Mouse (Mus musculus) neural tube, embryonic 13.5 days (tissue): Measurements from ENCODE around the gene 4833423E24Rik. TPM values are rescaled to one million over a fixed set of nuclear protein-coding genes. Genes with fewer than 3 reads are reported as not detected.

ENCODE experiments used
- ATAC-seq: fragments of 200-750 bp; cut with Nextera tagmentation; 2 replicates; pipeline ENCODE4 v1.8.0; 2017; ENCODE audit warnings: low read depth, mild to moderate bottlenecking, moderate TSS enrichment, moderate library complexity
- H3K27ac ChIP-seq: fragments of 300-500 bp; sonication (generic); replicated peaks from 2 replicates; pipeline ENCODE4 v1.5.1; 2015; ENCODE audit warnings: moderate library complexity, mild to moderate bottlenecking, inconsistent platforms
- H3K27me3 ChIP-seq: fragments of 300-500 bp; sonication (generic); 2 replicates; pipeline ENCODE4 v1.6.1; 2015; ENCODE audit warnings: mild to moderate bottlenecking, inconsistent platforms
- H3K36me3 ChIP-seq: fragments of 300-500 bp; sonication (generic); 2 replicates; pipeline ENCODE4 v1.6.1; 2015; ENCODE audit warnings: mild to moderate bottlenecking, inconsistent platforms
- H3K4me1 ChIP-seq: fragments of 300-500 bp; sonication (generic); replicated peaks from 2 replicates; pipeline ENCODE4 v1.6.1; 2015; ENCODE audit warnings: inconsistent platforms
- H3K4me2 ChIP-seq: fragments of 300-500 bp; sonication (generic); 2 replicates; pipeline ENCODE4 v1.6.1; 2015; ENCODE audit warnings: inconsistent platforms, mild to moderate bottlenecking, moderate library complexity
- H3K4me3 ChIP-seq: fragments of 300-500 bp; sonication (generic); 2 replicates; pipeline ENCODE4 v1.5.1; 2015; ENCODE audit warnings: mild to moderate bottlenecking, inconsistent platforms
- H3K9ac ChIP-seq: fragments of 300-500 bp; sonication (generic); 2 replicates; pipeline ENCODE4 v1.6.1; 2015; ENCODE audit warnings: moderate library complexity, mild to moderate bottlenecking, inconsistent platforms
- H3K9me3 ChIP-seq: fragments of 300-500 bp; sonication (generic); 2 replicates; pipeline ENCODE4 v1.6.1; 2016; ENCODE audit warnings: inconsistent platforms
- WGBS: fragments of 180-500 bp; shearing (Covaris S2); methylation state at CpG from one replicate; pipeline ENCODE4 v1.1.7; 2015; 5-methylcytosine and 5-hydroxymethylcytosine counted together
- polyA plus RNA-seq: library from polyadenylated mRNA; unstranded; fragments of >200 nt; fragmentation: Nextera tagmentation; extraction: Ambion mirVana; gene quantifications from 2 replicates; pipeline ENCODE4 v1.2.1, GENCODE M21; 2015

Gene 4833423E24Rik
- polyA plus RNA-seq, 1 experiment from 2014 or later: not detected

DNA sequence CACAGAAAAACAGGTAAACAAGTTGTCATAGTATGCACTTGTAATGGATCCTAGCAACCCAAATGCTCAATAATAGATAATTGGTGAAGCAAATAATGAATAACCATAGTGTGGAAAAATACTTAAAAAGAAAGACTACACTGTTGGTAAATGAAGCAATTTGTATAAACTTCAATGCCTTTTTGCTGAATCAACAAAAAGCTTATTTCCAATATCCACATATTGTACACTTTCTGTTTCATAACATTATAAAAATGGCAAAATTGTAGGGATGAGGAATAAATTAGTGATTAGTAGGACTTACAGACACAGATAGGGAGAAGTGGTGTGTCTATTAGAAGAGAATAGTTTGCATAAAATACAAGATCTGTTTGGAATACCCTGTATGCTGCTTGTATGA lies 76.3 kb downstream of the 4833423E24Rik start:
- no peak overlapping the region for H3K4me3 ChIP-seq
- H3K9me3 ChIP-seq: no peaks in the 10 kb centered on the region
- H3K4me2 ChIP-seq: no peak overlapping the region
- H3K27ac ChIP-seq: no peak overlapping the region
- H3K9ac ChIP-seq: no peak overlapping the region
- no peaks in the 10 kb centered on the region for H3K27me3 ChIP-seq
- H3K36me3 ChIP-seq: no peaks in the 10 kb centered on the region
- H3K4me1 ChIP-seq: no peaks in the 10 kb centered on the region
- ATAC-seq: no peak

DNA sequence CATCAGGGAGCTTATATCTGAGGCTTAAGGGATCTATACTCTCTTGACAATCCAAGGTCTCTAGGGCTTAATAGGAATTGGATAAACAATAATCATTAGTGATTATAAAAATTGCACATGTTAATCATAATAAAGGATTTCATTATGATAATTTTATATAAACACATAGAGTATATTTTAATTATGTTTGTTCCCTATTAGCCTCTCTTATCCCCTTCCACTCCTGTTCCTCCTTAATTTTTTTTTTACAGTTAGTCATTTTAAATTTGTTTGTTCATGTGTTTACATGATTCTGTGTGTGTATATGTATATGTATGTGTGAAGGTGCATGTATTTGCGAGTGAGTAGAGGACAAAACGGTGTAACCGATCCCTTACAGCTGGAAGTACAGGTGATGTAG lies 82.5 kb downstream of the 4833423E24Rik start, which contains the start of gene Olfr994:
Gene Olfr994, minus strand, starts transcription at position 101 of the 400 bp plus-strand sequence.
- Histone ChIP-seq H3K9me3 (no peaks in the 10 kb centered on the region), H3K4me2 (no peak within 1 kb of the TSS), H3K4me1 (no peaks in the 10 kb centered on the region), H3K27ac (no peak within 1 kb of the TSS), H3K36me3 (no peaks in the 10 kb centered on the region), H3K27me3 (no peaks in the 10 kb centered on the region), H3K9ac (no peak within 1 kb of the TSS), H3K4me3 (no peak within 1 kb of the TSS)
- ATAC-seq: no peak
- 94% methylated on average over 3 of the region's 3 CpGs for WGBS

Other genes with a start within 250 kb of the 4833423E24Rik start
- gene Olfr987, start 179.7 kb downstream of the 4833423E24Rik start, polyA plus RNA-seq: not detected in 2 replicates
- not detected in 2 replicates for gene Olfr988, start 155.8 kb downstream of the 4833423E24Rik start, polyA plus RNA-seq
- not detected in 2 replicates for gene Olfr992, start 109.6 kb downstream of the 4833423E24Rik start, polyA plus RNA-seq
- not detected in 2 replicates for gene Olfr993, start 104.1 kb downstream of the 4833423E24Rik start, polyA plus RNA-seq
- not detected in 2 replicates for gene Olfr994, start 82.6 kb downstream of the 4833423E24Rik start, polyA plus RNA-seq
- gene Olfr995, start 75.4 kb downstream of the 4833423E24Rik start, polyA plus RNA-seq: not detected in 2 replicates
- not detected in 2 replicates for gene Olfr996, start 60.2 kb upstream of the 4833423E24Rik start, polyA plus RNA-seq
- not detected in 2 replicates for gene Olfr998, start 69.9 kb upstream of the 4833423E24Rik start, polyA plus RNA-seq
- not detected in 2 replicates for gene Olfr1000, start 92.9 kb upstream of the 4833423E24Rik start, polyA plus RNA-seq
- gene Olfr1002, start 131.7 kb upstream of the 4833423E24Rik start, polyA plus RNA-seq: not detected in 2 replicates
- gene Olfr154, start 145.4 kb upstream of the 4833423E24Rik start, polyA plus RNA-seq: not detected in 2 replicates
- gene Olfr1006, start 159.7 kb upstream of the 4833423E24Rik start, polyA plus RNA-seq: not detected in 2 replicates
- gene Olfr1008, start 170.4 kb upstream of the 4833423E24Rik start, polyA plus RNA-seq: not detected in 2 replicates
- gene Olfr1009, start 196.4 kb upstream of the 4833423E24Rik start, polyA plus RNA-seq: not detected in 2 replicates
- gene Olfr1012, start 243.7 kb upstream of the 4833423E24Rik start, polyA plus RNA-seq: not detected in 2 replicates
- gene Olfr1013, start 248.1 kb upstream of the 4833423E24Rik start, polyA plus RNA-seq: not detected in 2 replicates